Mouse (Mus musculus): ENCODE data around the gene Gm45213.

Gm45213 gene

DNA sequence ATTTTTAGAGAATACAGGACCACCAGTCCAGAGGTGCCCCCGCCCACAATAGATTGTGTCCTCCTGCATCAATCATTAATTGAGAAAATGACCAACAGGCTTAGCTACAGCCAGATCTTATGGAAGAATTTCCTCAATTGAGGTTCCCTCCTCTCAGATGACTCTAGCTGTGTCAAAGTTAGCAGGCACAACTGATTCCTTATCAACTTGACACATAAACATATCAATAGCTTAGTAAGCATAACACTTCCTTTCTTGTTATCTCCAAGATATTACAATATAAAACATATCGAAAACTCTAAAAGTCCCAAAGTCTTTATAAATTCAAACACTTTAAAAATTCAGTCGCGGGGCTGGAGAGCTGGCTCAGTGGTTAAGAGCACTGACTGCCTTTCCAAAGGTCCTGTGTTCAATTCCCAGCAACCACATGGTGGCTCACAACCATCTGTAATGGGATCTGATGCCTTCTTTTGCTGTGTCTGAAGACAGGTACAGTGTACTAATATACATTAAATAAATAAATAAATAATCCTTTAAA lies 10.6 kb downstream of the Gm45213 start:
- DNase-seq, result no peak

GRCm38 (mm10) chr7:66055356-66055755 lies 12.0 kb downstream of the Gm45213 start:
- peak; percentile 49 to 64 for DNase-seq

DNA sequence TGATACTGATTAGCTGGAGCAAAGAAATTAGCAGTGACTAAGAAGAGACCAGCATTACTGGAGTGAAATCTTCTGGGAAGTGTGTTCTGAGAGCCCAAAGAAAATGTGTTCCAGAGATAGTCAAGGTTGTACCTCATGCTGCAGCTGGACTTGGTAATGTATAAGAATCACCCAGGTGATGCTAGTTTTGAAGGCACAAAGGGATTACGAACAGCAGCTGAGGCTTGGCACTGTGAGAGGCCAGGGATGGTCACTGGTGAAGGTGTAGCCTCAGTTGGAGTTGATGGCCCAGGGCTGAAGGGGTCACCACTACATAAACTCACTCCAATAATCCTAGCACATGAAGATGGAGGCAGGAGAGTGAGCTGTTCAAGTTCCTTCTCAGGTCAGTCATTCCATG lies 15.3 kb downstream of the Gm45213 start, which contains the start of gene Snrpa1:
Gene Snrpa1, plus strand, starts transcription at position 301 of the 400 bp plus-strand sequence.
- DNase-seq, result no peak

DNA sequence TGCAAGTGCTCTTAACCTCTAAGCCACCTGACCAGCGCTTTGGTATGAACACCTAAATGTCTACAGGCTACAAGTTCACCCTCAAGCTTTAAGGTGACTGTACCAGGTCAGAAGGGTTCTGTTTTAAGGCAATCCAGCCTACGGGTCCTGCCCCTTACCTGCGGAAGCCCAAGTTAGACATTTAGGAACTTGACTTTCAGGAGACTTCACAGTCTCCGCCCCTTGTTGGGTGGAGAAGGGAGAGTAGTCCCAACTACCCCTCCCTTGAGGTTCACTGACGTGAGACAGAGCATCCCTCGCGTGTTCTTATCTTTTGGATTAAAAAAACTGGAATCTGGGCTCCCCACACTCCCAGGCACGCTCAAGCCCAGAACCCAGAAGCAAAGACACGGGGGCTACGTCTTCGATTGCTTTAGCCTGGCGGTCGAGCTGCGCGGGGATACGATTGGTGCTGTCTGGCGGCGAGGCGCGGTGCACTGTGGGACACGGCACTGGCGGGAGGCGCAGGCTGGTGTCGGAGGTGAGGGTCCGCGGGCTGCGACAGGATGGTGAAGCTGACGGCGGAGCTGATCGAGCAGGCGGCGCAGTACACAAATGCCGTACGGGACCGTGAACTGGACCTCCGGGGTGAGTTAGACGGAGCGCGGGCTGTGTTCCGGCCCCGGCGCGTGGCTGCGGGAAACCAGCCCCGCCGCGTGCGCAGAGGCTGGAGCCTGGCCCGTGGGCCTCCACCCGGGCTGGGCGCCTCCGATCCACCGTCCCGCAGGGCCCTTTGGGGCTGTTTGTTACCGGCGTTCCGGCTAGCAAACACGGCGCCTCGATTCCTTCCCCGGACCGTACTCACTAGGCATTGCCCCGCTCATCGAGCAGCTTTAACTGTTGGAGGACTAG lies 16.9 kb downstream of the Gm45213 start:
- DNase-seq, result peak; percentile 92

DNA sequence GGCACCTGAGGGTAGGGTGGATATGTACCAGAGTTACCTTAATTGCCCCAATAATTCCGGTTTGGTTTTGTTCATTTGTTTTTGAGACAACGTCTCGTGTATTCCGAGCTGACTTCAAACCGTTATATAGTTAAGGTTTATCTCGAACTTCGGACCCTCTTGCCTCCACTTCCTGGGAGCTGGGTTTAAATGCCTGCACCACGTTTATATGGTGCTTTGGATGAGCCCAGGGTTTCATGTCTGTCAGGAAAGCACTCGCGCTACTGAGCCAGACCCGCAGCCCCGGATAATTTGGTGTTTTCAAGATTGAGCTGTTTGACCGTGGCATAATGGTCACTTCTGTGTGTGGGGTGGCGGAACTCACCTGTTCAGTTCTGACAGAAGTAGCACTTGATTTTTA lies 17.7 kb downstream of the Gm45213 start:
- DNase-seq, result no peak

DNA sequence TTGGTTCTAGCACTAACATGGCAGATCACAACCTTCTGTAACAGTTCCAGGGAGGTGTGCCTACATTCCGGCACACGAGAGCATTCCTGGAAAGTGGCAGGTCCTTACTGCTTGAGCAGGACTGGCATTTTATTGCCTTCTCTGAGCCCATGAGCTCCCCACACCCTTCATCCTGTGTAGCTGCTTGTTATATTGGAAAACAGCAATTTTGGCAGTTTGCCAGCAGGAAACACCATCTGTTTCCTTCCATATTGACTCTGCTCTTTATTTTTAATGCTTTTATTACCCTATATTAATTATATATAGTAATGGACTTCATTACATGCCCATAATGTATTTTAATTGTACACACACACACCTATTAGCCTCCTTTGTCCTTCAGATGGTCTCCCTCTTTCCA lies 33.0 kb downstream of the Gm45213 start:
- DNase-seq, result peak in 1 of 2 experiments; percentile 50

DNA sequence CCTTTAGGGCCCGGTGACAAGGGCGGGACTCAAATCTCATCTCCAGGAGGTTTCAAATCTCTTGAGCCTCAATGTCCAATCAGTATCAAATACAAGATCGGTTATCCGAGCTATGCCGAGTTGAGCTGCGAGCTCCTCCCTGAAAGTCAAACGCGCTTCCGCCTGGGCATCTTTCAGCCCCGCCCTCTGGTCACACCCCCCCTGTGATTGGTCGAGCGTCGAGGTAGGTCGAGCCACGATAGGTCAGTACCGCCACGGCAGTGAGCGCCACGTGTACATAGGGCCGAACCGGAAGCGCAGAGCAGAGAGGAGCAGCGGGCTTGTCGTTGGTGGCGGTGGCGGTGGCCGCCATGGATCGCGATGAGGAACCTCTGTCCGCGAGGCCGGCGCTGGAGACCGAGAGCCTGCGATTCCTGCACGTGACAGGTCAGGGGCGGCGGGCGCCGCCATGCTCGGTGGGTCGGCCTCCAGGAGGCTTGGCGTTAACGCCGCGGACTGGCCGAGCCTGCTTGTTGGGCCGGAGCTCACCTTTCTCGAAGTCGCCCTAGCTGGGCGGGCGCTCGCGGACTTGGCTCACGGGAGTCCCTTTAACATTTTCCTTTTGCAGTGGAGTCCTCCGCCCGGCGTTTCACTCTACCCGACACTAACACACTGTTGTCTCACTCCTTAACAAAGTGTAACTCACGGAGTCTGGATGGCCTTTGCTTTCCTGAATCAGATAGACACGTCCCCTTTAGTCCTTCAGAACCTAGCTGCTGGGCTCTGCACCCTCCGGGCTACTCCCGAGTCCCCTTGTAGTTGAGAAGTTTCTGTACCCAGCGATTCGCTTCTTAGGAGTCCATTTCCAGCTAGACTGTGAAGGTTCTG lies 36.2 kb downstream of the Gm45213 start, which contains the start of gene Selenos:
Gene Selenos, plus strand, starts transcription at position 286 of the 867 bp plus-strand sequence.
- DNase-seq, result peak; percentile 95 to 97

GRCm38 (mm10) chr7:66080231-66080613 lies 36.8 kb downstream of the Gm45213 start:
- DNase-seq, result peak in 1 of 2 experiments; percentile 33

DNA sequence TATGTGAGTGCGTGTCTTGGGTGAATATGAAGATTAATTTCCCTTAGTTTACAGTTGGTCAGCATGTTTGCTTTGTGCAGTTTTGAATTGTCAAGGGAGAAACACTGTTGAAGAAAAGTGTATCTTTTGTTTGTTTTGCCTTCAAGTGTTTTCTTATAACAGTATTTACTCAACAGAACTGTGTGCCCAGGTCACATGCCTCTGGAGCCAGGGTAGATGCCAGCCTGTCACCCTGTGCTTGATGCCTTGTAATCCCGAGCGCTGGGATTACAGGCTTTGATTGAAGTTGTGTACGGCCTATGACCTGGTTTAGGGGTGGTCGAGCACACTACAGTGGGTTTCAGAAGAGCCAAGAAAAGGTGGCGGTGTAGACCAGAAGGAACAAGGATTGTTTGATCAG lies 40.4 kb downstream of the Gm45213 start:
- no peak for DNase-seq

- no peak for DNase-seq
Measured at GRCm38 (mm10) chr7:66084546-66084945, 41.1 kb downstream of the Gm45213 start.

DNA sequence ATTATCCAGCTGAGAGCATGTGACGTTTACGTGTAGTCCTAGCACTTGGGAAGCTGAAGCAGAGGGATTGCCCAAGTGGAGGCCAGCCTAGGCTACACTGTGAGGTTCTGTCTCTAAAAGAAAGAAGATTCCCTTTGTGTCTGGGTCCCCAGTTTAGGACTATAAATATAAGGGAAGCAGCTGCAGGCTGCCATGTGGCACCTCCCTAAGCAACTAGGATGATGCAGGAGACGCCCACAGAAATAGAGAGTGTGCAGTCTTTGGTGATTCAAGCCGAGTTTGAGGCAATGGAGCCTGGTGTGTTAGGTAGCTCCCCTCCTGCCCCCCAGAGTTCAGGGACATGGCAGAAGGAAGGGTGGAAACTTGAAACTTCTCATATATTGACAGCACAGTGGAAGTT lies 44.2 kb downstream of the Gm45213 start:
- no peak for DNase-seq

- no peak for DNase-seq
Measured at GRCm38 (mm10) chr7:66088077-66088476, 44.7 kb downstream of the Gm45213 start.

- DNase-seq, result no peak
Measured at GRCm38 (mm10) chr7:66090676-66091190, 47.3 kb downstream of the Gm45213 start.

GRCm38 (mm10) chr7:66091553-66091952 lies 48.2 kb downstream of the Gm45213 start:
- no peak for DNase-seq

GRCm38 (mm10) chr7:66092656-66093055 lies 49.3 kb downstream of the Gm45213 start:
- peak; percentile 71 to 76 for DNase-seq

DNA sequence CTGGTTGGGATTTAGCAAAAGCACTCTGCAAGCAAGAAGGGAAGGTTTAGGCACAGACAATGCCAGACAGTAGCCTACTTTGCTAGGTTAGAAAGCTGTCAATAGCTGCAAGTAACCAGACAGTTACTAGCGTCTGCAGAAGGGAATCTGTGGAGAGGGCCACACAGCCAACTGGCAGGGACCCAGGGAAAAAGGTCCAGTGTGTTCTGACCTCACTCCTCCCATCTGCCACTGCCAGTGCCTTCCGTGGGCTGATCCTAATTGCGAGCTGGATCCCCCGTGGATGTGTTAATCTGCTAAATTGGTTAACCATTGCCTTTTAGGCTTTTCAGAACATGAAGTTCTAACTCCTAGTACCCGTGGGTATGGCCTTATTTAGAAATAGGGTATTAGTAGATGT lies 50.7 kb downstream of the Gm45213 start:
- peak; percentile 75 to 85 for DNase-seq

- no peak for DNase-seq
Measured at GRCm38 (mm10) chr7:66098803-66099202, 55.4 kb downstream of the Gm45213 start.

- DNase-seq, result peak; percentile 54 to 62
Measured at GRCm38 (mm10) chr7:66101866-66102265, 58.5 kb downstream of the Gm45213 start.

- DNase-seq, result no peak
Measured at GRCm38 (mm10) chr7:66104531-66104930, 61.1 kb downstream of the Gm45213 start.

- no peak for DNase-seq
Measured at GRCm38 (mm10) chr7:66105771-66106170, 62.4 kb downstream of the Gm45213 start.

DNA sequence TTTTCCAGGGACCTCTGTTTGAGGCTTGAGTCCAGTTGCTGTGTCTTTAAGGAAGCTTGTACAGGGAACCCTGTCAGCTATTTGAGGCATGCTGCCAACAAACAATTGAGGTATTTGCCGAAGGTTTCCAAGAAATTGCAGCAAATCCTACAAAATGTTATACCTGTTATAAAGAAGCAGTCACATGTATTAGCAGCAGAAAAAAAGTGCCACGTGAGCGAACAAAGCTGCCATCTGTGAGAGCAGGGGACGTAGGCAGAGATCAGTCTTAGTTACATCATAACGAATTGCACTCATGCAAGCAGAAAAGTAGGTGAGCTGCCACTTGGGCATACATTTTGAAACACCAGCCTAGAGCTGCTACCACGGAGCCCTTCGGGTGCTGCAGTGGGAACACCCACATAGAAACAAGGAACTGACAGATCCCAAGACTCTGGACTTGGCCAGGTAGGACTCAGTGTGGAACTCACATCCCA lies 63.2 kb downstream of the Gm45213 start:
- no peak for DNase-seq

- DNase-seq, result no peak
Measured at GRCm38 (mm10) chr7:66107206-66107605, 63.8 kb downstream of the Gm45213 start.

DNA sequence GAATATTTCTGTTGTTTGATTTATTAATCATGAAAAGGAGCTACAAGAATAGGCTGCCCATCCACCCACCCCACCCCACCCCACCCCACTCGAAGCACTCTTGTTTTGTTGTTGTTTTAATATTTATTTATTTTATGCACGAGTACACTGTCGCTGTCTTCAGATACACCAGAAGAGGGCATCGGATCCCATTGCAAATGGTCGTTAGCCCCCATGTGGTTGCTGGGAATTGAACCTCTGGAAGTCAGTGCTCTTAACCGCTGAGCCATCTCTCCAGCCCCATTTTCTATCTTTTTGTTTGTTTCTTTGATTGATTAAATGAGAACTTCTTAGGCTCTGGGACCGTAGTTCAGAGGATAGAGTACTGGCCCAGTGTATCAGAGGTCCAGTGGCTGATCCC lies 64.5 kb downstream of the Gm45213 start:
- peak; percentile 49 to 56 for DNase-seq
